Mouse (Mus musculus): ENCODE measurements around the gene Tcf21.

DNA sequence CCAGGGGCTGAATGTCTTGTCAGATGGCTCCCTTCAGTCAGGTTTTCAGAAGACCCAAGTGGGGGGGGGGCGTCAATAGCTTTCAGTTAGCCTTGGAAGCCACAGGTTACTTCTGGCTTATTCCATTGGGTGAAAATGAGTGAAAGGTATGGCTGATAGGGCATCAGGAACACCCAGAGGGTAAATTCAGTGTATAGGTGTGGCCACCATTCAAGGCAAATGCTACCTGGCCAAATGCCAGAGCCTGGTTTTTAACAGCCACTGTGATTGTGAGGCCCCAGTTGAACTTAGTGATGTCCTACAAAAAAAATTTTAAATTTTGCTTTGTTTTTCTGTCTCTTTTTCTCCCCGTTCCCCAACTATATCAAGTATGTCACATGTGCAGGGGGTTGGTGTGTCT is 6.3 kb upstream of the Tcf21 start:
- TF ChIP-seq CTCF (IDR thresholded peaks at IDR 0.05; ENCODE audit: insufficient read depth, low read depth, low read length) (no peak), POLR2A (IDR thresholded peaks at IDR 0.05; ENCODE audit: insufficient read depth, low read depth, low read length) (no peak)
